Mouse (Mus musculus) forebrain, embryonic 15.5 days (tissue): ENCODE measurements around the gene Thap4. TPM values are rescaled to one million over a fixed set of nuclear protein-coding genes. Genes with fewer than 3 reads are reported as not detected.

ENCODE experiments used
- ATAC-seq: fragments of 200-750 bp; cut with Nextera tagmentation; replicated peaks from 2 replicates; pipeline ENCODE4 v1.8.0; 2017; ENCODE audit warnings: mild to moderate bottlenecking, moderate TSS enrichment, moderate library complexity
- H3K27ac ChIP-seq: fragments of 300-500 bp; sonication (generic); replicated peaks from 2 replicates; pipeline ENCODE4 v1.5.1; 2015; ENCODE audit warnings: mild to moderate bottlenecking, inconsistent platforms
- H3K27me3 ChIP-seq: fragments of 300-500 bp; sonication (generic); 2 replicates; pipeline ENCODE4 v1.6.1; 2015; ENCODE audit warnings: inconsistent platforms
- H3K36me3 ChIP-seq: fragments of 300-500 bp; sonication (generic); 2 replicates; pipeline ENCODE4 v1.6.1; 2015; ENCODE audit warnings: mild to moderate bottlenecking, inconsistent platforms
- H3K4me1 ChIP-seq: fragments of 300-500 bp; sonication (generic); 2 replicates; pipeline ENCODE4 v1.6.1; 2015; ENCODE audit warnings: inconsistent platforms
- H3K4me2 ChIP-seq: fragments of 300-500 bp; sonication (generic); replicated peaks from 2 replicates; pipeline ENCODE4 v1.6.1; 2015; ENCODE audit warnings: mild to moderate bottlenecking, inconsistent platforms
- H3K4me3 ChIP-seq: fragments of 300-500 bp; sonication (generic); 2 replicates; pipeline ENCODE4 v1.5.1; 2015; ENCODE audit warnings: mild to moderate bottlenecking, inconsistent platforms
- H3K9ac ChIP-seq: fragments of 300-500 bp; sonication (generic); replicated peaks from 2 replicates; pipeline ENCODE4 v1.6.1; 2015; ENCODE audit warnings: mild to moderate bottlenecking, inconsistent platforms
- H3K9me3 ChIP-seq: fragments of 300-500 bp; sonication (generic); 2 replicates; pipeline ENCODE4 v1.6.1; 2016; ENCODE audit warnings: inconsistent platforms
- WGBS: fragments of 180-500 bp; shearing (Covaris S2); methylation state at CpG from one replicate; pipeline ENCODE4 v1.1.7; 2015; ENCODE audit warnings: mixed read lengths; 5-methylcytosine and 5-hydroxymethylcytosine counted together
- polyA plus RNA-seq: library from polyadenylated mRNA; unstranded; fragments of >200 nt; fragmentation: Nextera tagmentation; extraction: Ambion mirVana; gene quantifications from 2 replicates; pipeline ENCODE4 v1.2.1, GENCODE M21; 2015

The Thap4 gene
- polyA plus RNA-seq, 1 experiment from 2014 or later, result 47.4 TPM

- H3K9me3 ChIP-seq, result no peaks in the 10 kb centered on the region
- H3K4me1 ChIP-seq, result no peaks in the 10 kb centered on the region
- H3K27ac ChIP-seq, result no peak overlapping the region
- no peak for ATAC-seq
- H3K4me3 ChIP-seq, result no peak overlapping the region
- H3K36me3 ChIP-seq, result 0 out of 2 replicates have a peak, but pooled peaks cover 6% of the 10 kb centered on the region
- H3K9ac ChIP-seq, result no peak overlapping the region
- no peak overlapping the region for H3K4me2 ChIP-seq
- H3K27me3 ChIP-seq, result no peaks in the 10 kb centered on the region
- 94% methylated on average over 10 of the region's 10 CpGs for WGBS
Measured at GRCm38 (mm10) chr1:93703472-93704048, 51.1 kb downstream of the Thap4 start.

GRCm38 (mm10) chr1:93702106-93702505 is 52.6 kb downstream of the Thap4 start:
- no peak for ATAC-seq
- Histone ChIP-seq H3K27me3 (no peaks in the 10 kb centered on the region), H3K4me1 (no peaks in the 10 kb centered on the region), H3K9me3 (no peaks in the 10 kb centered on the region), H3K4me3 (no peak overlapping the region), H3K4me2 (no peak overlapping the region), H3K36me3 (0 out of 2 replicates have a peak, but pooled peaks cover 6% of the 10 kb centered on the region), H3K27ac (no peak overlapping the region), H3K9ac (no peak overlapping the region)
- 90% methylated on average over 1 of the region's 1 CpGs for WGBS

DNA sequence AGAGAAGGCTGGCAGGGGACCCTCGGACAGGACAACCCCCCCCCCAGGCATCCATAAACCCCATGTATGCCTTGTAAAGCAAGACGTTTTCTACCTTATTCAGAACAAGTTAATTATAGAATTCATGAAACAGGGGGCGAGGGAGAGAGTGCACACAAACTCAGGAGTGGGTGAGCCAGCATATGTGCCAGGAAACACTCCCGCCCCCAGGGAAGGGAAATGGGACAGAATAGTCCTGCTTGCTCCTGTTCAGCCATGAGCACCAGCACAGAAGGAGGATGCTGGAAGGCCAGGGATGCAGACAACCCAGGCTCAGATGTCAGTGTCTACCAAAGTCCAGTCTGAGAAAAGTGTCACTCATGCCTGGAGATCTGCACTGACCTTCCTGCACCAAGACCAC is 55.5 kb downstream of the Thap4 start:
- no peak for ATAC-seq
- Histone ChIP-seq H3K9ac (no peak overlapping the region), H3K27ac (no peak overlapping the region), H3K4me2 (no peak overlapping the region), H3K4me1 (no peaks in the 10 kb centered on the region), H3K27me3 (no peaks in the 10 kb centered on the region), H3K36me3 (peaks cover 17% of the 10 kb centered on the region), H3K9me3 (no peaks in the 10 kb centered on the region), H3K4me3 (no peak overlapping the region)
- WGBS, result 75% methylated on average over 4 of the region's 4 CpGs

DNA sequence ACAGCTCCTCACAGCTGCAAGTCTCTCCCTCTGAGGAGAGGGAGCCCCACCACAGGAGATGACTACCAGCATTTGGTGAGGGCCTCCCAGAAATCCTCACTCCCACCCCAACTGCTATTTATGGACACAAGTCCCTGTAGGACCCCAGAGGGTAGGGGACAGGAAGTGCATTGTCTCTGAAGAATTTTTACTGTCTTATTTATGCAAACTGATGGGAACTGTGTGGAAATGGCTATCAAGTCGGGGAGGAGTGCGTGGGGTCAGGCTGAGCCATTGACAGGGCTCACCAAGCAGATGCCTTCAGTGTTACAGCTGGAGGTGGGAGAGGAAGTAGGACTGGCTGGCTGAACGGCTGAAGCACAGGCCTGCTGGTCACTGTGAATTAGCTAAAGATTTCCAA is 57.3 kb downstream of the Thap4 start:
- no peak overlapping the region for H3K9ac ChIP-seq
- H3K36me3 ChIP-seq, result peaks cover 11% of the 10 kb centered on the region
- H3K4me1 ChIP-seq, result no peaks in the 10 kb centered on the region
- 80% methylated on average over 3 of the region's 3 CpGs for WGBS
- H3K27me3 ChIP-seq, result no peaks in the 10 kb centered on the region
- H3K4me2 ChIP-seq, result no peak overlapping the region
- no peak overlapping the region for H3K4me3 ChIP-seq
- ATAC-seq, result no peak
- H3K9me3 ChIP-seq, result no peaks in the 10 kb centered on the region
- no peak overlapping the region for H3K27ac ChIP-seq

- H3K27ac ChIP-seq, result no peak overlapping the region
- H3K9me3 ChIP-seq, result no peaks in the 10 kb centered on the region
- H3K36me3 ChIP-seq, result peaks cover 14% of the 10 kb centered on the region
- no peak overlapping the region for H3K4me2 ChIP-seq
- H3K4me1 ChIP-seq, result no peaks in the 10 kb centered on the region
- H3K4me3 ChIP-seq, result no peak overlapping the region
- no peak for ATAC-seq
- no peak overlapping the region for H3K9ac ChIP-seq
- WGBS, result 82% methylated on average over 6 of the region's 6 CpGs
- no peaks in the 10 kb centered on the region for H3K27me3 ChIP-seq
Measured at GRCm38 (mm10) chr1:93694966-93695365, 59.7 kb downstream of the Thap4 start.

GRCm38 (mm10) chr1:93693943-93694342 is 60.7 kb downstream of the Thap4 start:
- Histone ChIP-seq H3K9ac (no peak overlapping the region), H3K4me2 (no peak overlapping the region), H3K4me1 (no peaks in the 10 kb centered on the region), H3K36me3 (peaks cover 14% of the 10 kb centered on the region), H3K9me3 (no peaks in the 10 kb centered on the region), H3K4me3 (no peak overlapping the region), H3K27me3 (no peaks in the 10 kb centered on the region), H3K27ac (no peak overlapping the region)
- 93% methylated on average over 10 of the region's 10 CpGs for WGBS
- no peak for ATAC-seq

DNA sequence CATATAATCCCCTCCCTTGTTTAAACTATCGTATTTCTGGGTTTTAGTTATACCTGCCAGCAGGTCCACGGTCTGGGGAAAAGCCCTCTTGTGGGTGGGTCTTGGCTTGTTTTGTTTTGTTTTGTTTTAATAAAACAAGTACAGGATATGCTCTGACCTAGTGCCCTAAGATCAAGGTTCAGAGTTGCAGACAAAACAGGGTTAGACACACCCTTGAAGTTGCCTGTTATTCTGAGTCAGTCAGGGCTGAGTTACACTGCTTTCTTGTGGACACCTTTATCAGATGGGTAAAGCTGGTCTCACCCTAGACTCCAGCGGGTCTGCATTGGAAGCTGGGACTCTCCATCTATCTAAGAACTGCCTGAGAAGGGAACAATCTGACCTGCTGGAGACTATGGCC is 61.2 kb downstream of the Thap4 start:
- no peak for ATAC-seq
- 91% methylated on average over 3 of the region's 3 CpGs for WGBS
- H3K36me3 ChIP-seq, result peaks cover 14% of the 10 kb centered on the region

DNA sequence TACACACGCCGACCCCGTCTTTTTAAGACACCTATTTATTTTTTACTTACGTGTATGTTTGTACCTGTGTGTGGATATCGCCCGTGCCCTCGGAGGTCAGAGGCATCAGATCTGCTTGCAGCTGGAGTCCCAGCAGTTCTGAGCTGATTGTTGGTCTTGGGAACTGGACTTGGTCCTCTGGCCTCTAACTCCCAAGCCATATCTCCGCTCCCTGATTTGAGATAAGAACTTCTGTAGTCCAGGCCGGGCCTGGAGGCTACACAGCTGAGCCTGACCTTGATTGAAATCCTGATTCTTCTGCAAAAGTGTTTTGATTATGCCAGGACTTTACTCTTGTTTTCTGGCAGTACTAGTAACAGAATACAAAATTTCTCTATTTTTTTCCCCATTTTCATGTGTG is 61.9 kb downstream of the Thap4 start:
- Histone ChIP-seq H3K9ac (no peak overlapping the region), H3K4me3 (no peak overlapping the region), H3K36me3 (peaks cover 14% of the 10 kb centered on the region), H3K9me3 (no peaks in the 10 kb centered on the region), H3K27me3 (no peaks in the 10 kb centered on the region), H3K27ac (no peak overlapping the region), H3K4me1 (peaks cover 10% of the 10 kb centered on the region), H3K4me2 (no peak overlapping the region)
- WGBS, result 95% methylated on average over 9 of the region's 9 CpGs
- ATAC-seq, result no peak

More for the DNA sequence above, 61.2 kb downstream of the Thap4 start:
- Histone ChIP-seq H3K27me3 (no peaks in the 10 kb centered on the region), H3K4me1 (peaks cover 2% of the 10 kb centered on the region; the same call in 1 of the 2 replicates), H3K4me2 (no peak overlapping the region), H3K4me3 (no peak overlapping the region), H3K9ac (no peak overlapping the region), H3K9me3 (no peaks in the 10 kb centered on the region), H3K27ac (no peak overlapping the region)

DNA sequence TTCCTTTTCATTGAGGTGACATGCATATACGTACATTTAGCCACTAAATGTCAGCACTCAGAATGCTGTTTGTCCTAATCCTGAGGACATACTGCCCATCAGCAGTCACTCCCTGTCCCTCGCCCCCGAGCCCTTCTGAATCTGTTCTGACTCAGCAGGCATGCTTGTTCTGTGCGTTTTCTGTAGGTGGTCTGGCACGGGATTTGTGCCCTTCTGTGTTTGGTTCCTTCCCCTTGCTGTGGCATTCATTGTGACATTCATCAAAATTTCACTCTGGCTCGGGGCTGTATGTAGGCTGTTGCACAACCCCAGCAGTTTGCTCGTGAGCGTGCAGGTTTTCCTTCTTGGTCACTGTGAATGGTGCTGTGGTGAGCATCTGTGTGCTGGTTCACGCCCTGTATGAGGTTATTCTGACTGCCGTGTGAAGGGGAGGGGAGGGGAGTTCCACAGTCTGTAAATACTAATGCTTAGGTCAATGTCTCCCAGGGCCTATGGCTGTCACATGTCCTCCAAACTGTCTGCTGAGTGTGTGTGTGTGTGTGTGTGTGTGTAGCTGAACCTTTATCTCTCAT is 62.8 kb downstream of the Thap4 start:
- peaks cover 19% of the 10 kb centered on the region for H3K4me1 ChIP-seq
- H3K36me3 ChIP-seq, result peaks cover 14% of the 10 kb centered on the region
- ATAC-seq, result no peak
- no peak overlapping the region for H3K4me3 ChIP-seq
- no peaks in the 10 kb centered on the region for H3K9me3 ChIP-seq
- no peak overlapping the region for H3K9ac ChIP-seq
- H3K4me2 ChIP-seq, result no peak overlapping the region
- WGBS, result 77% methylated on average over 10 of the region's 10 CpGs
- no peak overlapping the region for H3K27ac ChIP-seq
- H3K27me3 ChIP-seq, result no peaks in the 10 kb centered on the region

- H3K9me3 ChIP-seq, result no peaks in the 10 kb centered on the region
- no peak overlapping the region for H3K27ac ChIP-seq
- H3K9ac ChIP-seq, result no peak overlapping the region
- H3K27me3 ChIP-seq, result no peaks in the 10 kb centered on the region
- WGBS, result 91% methylated on average over 8 of the region's 8 CpGs
- no peak overlapping the region for H3K4me2 ChIP-seq
- H3K36me3 ChIP-seq, result peaks cover 14% of the 10 kb centered on the region
- ATAC-seq, result no peak
- H3K4me3 ChIP-seq, result no peak overlapping the region
- peaks cover 24% of the 10 kb centered on the region for H3K4me1 ChIP-seq
Measured at GRCm38 (mm10) chr1:93691106-93691505, 63.6 kb downstream of the Thap4 start.

DNA sequence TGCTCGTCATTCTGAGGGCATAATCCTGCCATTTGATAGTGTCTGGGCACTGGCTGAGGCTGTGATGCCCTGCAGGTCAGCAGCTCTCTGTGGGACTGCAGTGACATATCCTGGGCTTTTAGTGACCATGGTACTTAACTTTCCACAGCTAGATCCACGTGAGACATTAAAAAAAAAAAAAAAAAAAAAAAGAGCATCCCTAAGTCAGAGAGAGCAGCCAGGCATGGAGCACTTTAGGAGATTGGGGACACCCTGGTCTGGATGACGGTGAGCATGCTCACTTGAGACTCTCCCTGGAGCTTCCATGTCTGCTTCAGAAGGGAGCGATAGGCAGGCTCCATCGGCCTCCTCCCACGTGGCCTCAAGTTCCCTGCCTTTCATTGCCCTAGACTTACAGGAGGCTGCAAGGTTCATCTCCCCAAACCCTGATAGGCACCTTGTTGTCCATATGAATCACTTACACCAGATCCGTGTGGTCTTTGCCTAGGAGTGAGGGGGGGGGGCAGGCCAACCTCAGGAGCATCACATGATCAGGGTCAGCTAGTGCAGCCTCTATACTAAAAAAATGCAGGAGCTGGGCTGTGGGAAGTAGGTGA is 64.7 kb downstream of the Thap4 start:
- no peak for ATAC-seq
- Histone ChIP-seq H3K4me2 (no peak overlapping the region), H3K27me3 (no peaks in the 10 kb centered on the region), H3K9ac (no peak overlapping the region), H3K4me1 (peaks cover 28% of the 10 kb centered on the region), H3K4me3 (no peak overlapping the region), H3K9me3 (no peaks in the 10 kb centered on the region), H3K36me3 (peaks cover 7% of the 10 kb centered on the region), H3K27ac (no peak overlapping the region)
- WGBS, result 83% methylated on average over 7 of the region's 7 CpGs

GRCm38 (mm10) chr1:93688154-93688553 is 66.5 kb downstream of the Thap4 start:
- H3K4me3 ChIP-seq, result no peak overlapping the region
- no peak for ATAC-seq
- H3K9me3 ChIP-seq, result no peaks in the 10 kb centered on the region
- peaks cover 3% of the 10 kb centered on the region; the same call in 1 of the 2 replicates for H3K36me3 ChIP-seq
- H3K4me2 ChIP-seq, result no peak overlapping the region
- no peak overlapping the region for H3K27ac ChIP-seq
- 0 out of 2 replicates have a peak, but pooled peaks cover 3% of the 10 kb centered on the region for H3K27me3 ChIP-seq
- H3K9ac ChIP-seq, result no peak overlapping the region
- WGBS, result 70% methylated on average over 8 of the region's 8 CpGs
- peaks cover 31% of the 10 kb centered on the region for H3K4me1 ChIP-seq
